Mouse (Mus musculus): ENCODE data around the gene Neurl1b.
A peak's percentile ranks its signal among the peaks of the same experiment; 100 is the strongest.

The Neurl1b gene

GRCm38 (mm10) chr17:26397339-26397738 lies 17.3 kb upstream of the Neurl1b start:
- peak; percentile 53 for DNase-seq (ENCODE audit: low spot score)

- DNase-seq (ENCODE audit: low spot score) = no peak
Observed at GRCm38 (mm10) chr17:26405340-26406100, 9.1 kb upstream of the Neurl1b start.

GRCm38 (mm10) chr17:26412967-26413366 lies 1.7 kb upstream of the Neurl1b start:
- DNase-seq (ENCODE audit: low spot score) = no peak

DNA sequence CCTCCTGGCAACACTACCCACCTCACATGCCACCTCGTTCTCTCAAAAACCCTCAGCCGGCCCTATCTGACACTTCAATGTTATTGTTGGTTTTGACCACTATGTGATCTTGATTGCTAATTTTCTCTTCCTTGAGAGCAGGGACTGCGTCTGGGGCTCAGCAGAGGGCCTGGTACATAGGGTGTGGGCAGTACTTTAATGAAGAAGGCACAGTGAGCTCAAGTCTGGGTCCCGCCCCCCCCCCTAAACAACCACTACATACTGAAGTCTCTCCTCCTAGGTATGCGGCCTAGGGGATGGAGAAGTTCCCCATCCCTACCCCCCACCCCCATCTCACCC lies 476 bp upstream of the Neurl1b start:
- no peak for DNase-seq (ENCODE audit: low spot score)

- no peak for DNase-seq (ENCODE audit: low spot score)
Observed at GRCm38 (mm10) chr17:26415355-26415865, 781 bp downstream of the Neurl1b start.

DNA sequence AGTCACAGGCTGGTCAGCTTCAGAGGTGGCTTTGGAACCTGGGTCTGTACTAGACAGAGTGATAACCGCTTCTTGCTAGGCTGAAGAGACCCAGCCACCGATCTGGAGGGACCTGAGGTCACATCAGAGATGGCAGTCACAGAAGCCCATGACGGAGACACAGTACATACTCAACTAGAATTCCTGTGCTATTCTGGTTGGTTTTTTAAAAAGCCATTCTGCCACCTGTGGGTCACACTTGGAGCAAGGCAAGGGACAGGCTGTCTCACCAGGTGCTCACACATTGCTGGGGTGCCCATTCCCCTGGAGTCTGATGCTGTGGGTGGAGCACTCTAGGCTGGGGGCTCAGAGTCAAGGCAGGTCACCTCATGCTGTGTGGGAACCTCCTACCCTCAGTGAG lies 1.5 kb downstream of the Neurl1b start:
- DNase-seq (ENCODE audit: low spot score) = no peak

- no peak for DNase-seq (ENCODE audit: low spot score)
Observed at GRCm38 (mm10) chr17:26417770-26418421, 3.3 kb downstream of the Neurl1b start.

DNA sequence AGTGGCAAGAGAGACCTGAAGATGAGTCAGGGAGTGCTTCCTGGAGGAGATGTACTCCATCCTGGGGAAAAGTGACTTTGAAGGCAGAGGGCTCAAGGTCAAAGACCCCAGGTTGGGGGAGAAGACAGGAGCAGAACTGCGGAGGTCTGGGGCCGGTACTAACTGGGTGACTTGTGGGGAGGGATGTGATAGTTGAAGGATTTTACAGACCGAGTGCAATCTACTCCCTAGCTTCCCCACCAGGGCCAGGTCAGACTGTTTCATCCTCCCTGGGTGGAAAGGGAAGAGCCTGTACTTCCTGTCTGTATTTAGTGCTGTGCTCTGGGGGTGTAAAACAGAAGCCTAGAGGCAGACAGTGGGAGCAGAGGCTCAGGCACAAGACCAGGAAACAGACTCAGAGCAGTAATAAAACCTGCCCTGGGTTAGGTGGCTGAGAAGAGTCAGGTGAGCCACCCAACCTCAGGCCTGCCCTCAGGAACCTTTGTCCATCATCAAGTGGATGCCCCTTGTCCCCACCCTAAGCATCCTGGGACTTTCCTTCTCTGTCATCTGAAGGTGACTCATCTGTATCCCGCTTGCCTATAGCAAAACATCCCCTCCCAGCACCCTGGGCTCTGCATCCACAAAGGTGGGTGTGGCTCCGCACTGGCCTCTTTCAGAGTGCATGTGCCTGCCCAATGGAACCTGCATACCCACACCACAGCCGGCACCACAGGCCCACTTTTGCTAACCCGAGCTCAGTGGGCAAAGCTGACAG lies 6.0 kb downstream of the Neurl1b start:
- DNase-seq (ENCODE audit: low spot score) = no peak

DNA sequence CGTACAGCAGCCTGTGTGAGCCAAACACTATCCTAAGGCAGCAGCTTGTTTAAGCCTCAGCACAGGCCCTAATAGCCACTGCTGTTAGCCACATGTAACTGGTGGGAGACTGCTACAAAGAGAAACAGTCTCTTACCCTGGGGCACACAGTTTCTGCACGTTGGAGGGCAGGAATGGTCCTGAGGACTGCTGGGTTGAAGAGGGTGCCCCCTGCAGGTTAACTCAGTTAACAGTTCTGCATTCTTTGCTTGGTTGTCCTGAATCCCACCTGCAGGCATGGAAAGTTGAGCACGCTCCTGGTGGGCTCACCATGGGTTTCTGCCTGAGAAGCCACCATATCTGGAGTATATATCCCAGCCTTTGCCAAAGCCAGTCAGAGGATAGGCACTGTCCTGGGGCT lies 6.9 kb downstream of the Neurl1b start:
- peak; percentile 60 for DNase-seq (ENCODE audit: low spot score)

GRCm38 (mm10) chr17:26422390-26422789 lies 7.8 kb downstream of the Neurl1b start:
- no peak for DNase-seq (ENCODE audit: low spot score)

DNA sequence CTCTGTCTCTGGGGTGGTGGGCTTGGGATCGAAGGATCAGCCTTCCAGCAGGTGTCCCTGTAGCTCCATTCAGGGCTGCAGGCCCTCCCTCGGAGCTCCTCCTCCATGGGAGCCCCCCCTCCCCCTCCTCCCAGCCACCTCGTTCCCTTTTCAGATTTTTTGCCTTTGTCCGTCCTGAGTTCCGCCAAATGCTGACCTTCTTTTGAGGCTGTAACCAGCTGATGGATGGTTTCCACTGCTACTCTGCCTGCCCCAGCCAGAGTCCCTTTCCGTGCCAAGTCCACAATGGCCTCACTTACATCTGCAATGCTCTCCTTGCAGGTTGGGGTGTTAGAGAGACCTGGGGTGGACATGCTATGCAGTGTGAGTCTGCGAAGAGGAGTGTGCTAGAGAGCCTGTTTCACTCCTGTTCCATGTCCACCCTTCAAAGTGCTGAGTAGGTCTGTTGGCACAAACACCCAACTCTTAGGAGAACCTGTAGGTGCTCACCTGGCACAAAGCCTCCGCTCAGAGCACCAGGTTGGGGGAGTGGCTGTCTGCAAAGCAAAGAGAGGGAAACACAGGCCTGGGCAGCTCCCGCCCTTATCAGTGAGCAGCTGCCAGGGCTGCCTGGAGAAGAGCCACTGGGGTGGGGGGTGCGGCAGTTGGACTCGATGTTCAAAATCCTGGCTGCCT lies 9.5 kb downstream of the Neurl1b start:
- peak; percentile 81 for DNase-seq (ENCODE audit: low spot score)

GRCm38 (mm10) chr17:26424973-26425735 lies 10.5 kb downstream of the Neurl1b start:
- peak; percentile 84 for DNase-seq (ENCODE audit: low spot score)

GRCm38 (mm10) chr17:26433295-26433694 lies 18.7 kb downstream of the Neurl1b start:
- no peak for DNase-seq (ENCODE audit: low spot score)

GRCm38 (mm10) chr17:26437089-26437815 lies 22.6 kb downstream of the Neurl1b start:
- DNase-seq (ENCODE audit: low spot score) = no peak

DNA sequence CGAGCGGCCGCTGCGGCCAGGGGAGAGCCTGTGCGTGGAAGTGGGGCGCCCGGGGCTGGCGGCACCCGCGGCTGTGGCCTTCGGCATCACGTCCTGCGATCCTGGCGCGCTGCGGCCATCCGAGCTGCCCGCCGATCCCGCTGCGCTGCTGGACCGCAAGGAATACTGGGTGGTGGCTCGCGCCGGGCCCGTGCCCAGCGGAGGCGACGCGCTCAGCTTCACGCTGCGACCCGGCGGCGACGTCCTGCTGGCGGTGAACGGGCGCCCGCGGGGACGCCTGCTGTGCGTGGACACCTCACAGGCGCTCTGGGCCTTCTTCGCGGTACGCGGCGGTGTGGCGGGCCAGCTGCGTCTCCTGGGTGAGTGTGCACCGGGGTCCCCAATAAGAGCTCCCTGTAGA lies 24.4 kb downstream of the Neurl1b start:
- DNase-seq (ENCODE audit: low spot score) = no peak

- no peak for DNase-seq (ENCODE audit: low spot score)
Observed at GRCm38 (mm10) chr17:26441024-26441423, 26.4 kb downstream of the Neurl1b start.

DNA sequence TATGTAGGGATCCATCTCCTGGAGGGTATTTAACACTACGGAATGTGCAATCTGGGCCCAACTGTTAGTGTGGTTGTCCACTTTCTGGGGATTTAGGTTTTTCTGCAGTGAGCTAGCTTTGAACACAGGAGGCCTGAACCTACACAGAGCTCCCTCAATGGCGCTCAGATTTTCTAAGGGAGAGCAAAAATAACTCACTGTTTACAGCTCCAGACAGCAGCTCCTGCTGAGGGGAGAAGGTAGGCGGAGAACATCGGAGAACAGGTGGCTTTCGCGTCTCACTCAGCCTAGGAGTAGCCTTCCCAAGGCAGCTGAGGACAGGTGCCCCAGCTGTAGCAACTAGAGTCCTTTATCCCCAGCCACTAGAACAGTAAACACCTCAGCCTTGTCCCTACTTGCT lies 27.6 kb downstream of the Neurl1b start:
- DNase-seq (ENCODE audit: low spot score) = no peak

- no peak for DNase-seq (ENCODE audit: low spot score)
Observed at GRCm38 (mm10) chr17:26443865-26444264, 29.2 kb downstream of the Neurl1b start.

DNA sequence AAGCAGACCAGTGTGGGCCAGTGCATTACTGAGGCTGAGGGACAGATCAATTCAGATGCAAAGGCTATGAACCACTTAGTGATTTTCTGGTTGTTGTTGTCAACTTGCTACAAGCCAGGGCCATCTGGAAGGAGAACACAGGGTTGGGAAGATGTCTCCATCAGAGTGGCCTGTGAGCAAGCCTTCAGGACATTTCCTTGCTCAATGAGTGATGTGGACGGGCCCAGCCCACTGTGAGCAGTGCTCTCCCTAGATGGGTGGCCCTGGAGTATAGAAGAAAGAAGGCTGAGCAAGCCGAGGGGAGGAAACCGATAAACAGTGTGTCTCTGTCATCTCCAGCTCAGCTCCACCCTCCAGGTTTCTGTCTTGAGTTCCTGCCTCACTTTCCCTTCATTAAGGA lies 34.8 kb downstream of the Neurl1b start:
- no peak for DNase-seq (ENCODE audit: low spot score)

- peak; percentile 72 for DNase-seq (ENCODE audit: low spot score)
Observed at GRCm38 (mm10) chr17:26451651-26452295, 37.1 kb downstream of the Neurl1b start.
